Mouse (Mus musculus) limb, embryonic 11.5 days (tissue): Measurements from ENCODE around the gene Fuom. TPM values are rescaled to one million over a fixed set of nuclear protein-coding genes. Genes with fewer than 3 reads are reported as not detected.

Experiments used
- ATAC-seq: fragments of 200-750 bp; cut with Nextera tagmentation; 2 replicates; pipeline ENCODE4 v1.8.0; 2017; ENCODE audit warnings: low read depth; ENCODE audit not compliant: insufficient number of reproducible peaks, low FRiP score, low TSS enrichment
- DNase-seq: peaks from one replicate; pipeline ENCODE4 v3.0.0-alpha.2; 2015; ENCODE audit warnings: low spot score
- H3K27ac ChIP-seq: fragments of 300-500 bp; sonication (generic); replicated peaks from 2 replicates; pipeline ENCODE4 v1.5.1; 2014; ENCODE audit warnings: low read depth, mild to moderate bottlenecking, low read length
- H3K27me3 ChIP-seq: fragments of 300-500 bp; sonication (generic); 2 replicates; pipeline ENCODE4 v1.6.1; 2014; ENCODE audit warnings: mild to moderate bottlenecking, low read length, mixed read lengths; ENCODE audit not compliant: control insufficient read depth, insufficient read depth
- H3K36me3 ChIP-seq: fragments of 300-500 bp; sonication (generic); 2 replicates; pipeline ENCODE4 v1.6.1; 2014; ENCODE audit warnings: mild to moderate bottlenecking, low read length, moderate library complexity, mixed read lengths; ENCODE audit not compliant: control insufficient read depth, insufficient read depth
- H3K4me1 ChIP-seq: fragments of 300-500 bp; sonication (generic); 2 replicates; pipeline ENCODE4 v1.6.1; 2014; ENCODE audit warnings: low read length, mixed read lengths; ENCODE audit not compliant: control insufficient read depth, insufficient read depth
- H3K4me2 ChIP-seq: fragments of 300-500 bp; sonication (generic); 2 replicates; pipeline ENCODE4 v1.6.1; 2014; ENCODE audit warnings: low read depth, mild to moderate bottlenecking, moderate library complexity; ENCODE audit not compliant: severe bottlenecking
- H3K4me3 ChIP-seq: fragments of 300-500 bp; sonication (generic); 2 replicates; pipeline ENCODE4 v1.5.1; 2014; ENCODE audit warnings: low read depth, low read length
- H3K9ac ChIP-seq: fragments of 300-500 bp; sonication (generic); 2 replicates; pipeline ENCODE4 v1.6.1; 2014; ENCODE audit warnings: mild to moderate bottlenecking, low read length
- H3K9me3 ChIP-seq: fragments of 300-500 bp; sonication (generic); 2 replicates; pipeline ENCODE4 v1.6.1; 2016; ENCODE audit warnings: low read length; ENCODE audit not compliant: control insufficient read depth
- WGBS: fragments of 180-500 bp; shearing (Covaris S2); extraction: QIAGEN DNeasy Blood & Tissue Kit; methylation state at CpG from one replicate; pipeline ENCODE4 v1.1.7; 2014; 5-methylcytosine and 5-hydroxymethylcytosine counted together
- polyA plus RNA-seq: library from polyadenylated mRNA; unstranded; fragments of >200 nt; fragmentation: Nextera tagmentation; extraction: Ambion mirVana; gene quantifications from 2 replicates; pipeline ENCODE4 v1.2.1, GENCODE M21; 2014

The Fuom gene
- polyA plus RNA-seq, 1 experiment from 2014 or later: 16.6 TPM

DNA sequence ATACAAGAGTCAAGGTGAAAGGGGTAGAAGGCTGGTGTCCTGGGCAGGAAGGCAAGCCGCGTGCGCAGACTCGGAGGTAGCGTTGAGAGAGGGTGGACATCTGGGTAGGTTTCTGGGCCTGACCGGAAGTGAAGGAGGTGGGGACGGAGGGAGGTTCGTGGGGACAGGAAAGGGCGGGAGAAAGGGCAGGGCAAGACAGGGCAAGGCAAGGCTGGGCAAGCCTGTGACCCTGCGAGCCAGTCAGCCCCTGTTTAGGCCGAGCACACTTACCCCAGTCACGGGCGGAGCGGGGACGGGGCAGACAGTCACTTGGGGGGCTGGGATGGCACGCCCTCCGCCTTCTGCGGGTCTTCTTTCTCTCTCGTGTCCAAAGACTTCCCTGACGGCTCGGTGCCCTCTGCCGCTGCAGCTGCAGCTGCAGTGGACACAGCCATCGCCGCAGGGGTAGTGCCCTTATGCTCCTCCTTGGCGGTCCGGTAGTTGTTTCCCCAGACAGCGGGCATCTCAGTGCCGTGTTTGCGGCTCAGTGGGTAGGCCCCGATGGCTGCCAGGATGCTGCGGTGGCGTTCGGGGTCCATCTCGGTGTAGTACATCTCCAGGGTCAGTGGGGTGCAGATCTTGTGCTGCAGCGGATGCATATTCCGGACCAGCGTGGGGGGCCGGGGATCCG is 32.1 kb downstream of the Fuom start:
- DNase-seq (peak; percentile 40), ATAC-seq (no peak)
- Histone ChIP-seq H3K4me1 (no peaks in the 10 kb centered on the region), H3K4me2 (peak overlapping the region; percentile 50), H3K9ac (peak overlapping the region; percentile 49; the same call in 1 of the 2 replicates), H3K27me3 (no peaks in the 10 kb centered on the region), H3K27ac (no peak overlapping the region), H3K36me3 (no peaks in the 10 kb centered on the region), H3K9me3 (no peaks in the 10 kb centered on the region), H3K4me3 (peak overlapping the region; percentile 20)
- 32% methylated on average over 39 of the region's 39 CpGs for WGBS

DNA sequence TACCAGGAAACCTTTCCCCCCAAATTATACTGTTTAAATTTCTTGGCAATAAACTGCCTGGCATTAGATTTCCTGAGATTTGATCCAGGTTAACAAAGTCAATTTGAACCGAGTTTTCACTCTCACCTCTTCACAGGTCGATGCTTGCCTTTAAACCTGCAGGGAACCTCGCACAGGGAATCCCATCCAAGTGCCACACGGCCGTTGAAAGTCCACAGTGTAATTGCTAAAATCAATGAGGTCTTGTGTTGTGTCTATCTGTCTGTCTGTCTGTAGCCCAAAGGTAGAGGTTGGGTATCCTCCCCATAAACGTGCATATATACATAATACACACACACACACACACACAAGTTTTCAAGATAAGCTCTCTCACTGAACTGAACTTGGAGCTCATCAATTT is 34.8 kb downstream of the Fuom start:
- no peaks in the 10 kb centered on the region for H3K9me3 ChIP-seq
- no peak overlapping the region for H3K9ac ChIP-seq
- no peak for ATAC-seq
- H3K4me3 ChIP-seq: no peak overlapping the region
- WGBS: 63% methylated on average over 6 of the region's 6 CpGs
- no peak overlapping the region for H3K4me2 ChIP-seq
- H3K27me3 ChIP-seq: peaks cover 9% of the 10 kb centered on the region; the same call in 1 of the 2 replicates
- no peak overlapping the region for H3K27ac ChIP-seq
- no peaks in the 10 kb centered on the region for H3K36me3 ChIP-seq
- H3K4me1 ChIP-seq: no peaks in the 10 kb centered on the region
- DNase-seq: no peak

DNA sequence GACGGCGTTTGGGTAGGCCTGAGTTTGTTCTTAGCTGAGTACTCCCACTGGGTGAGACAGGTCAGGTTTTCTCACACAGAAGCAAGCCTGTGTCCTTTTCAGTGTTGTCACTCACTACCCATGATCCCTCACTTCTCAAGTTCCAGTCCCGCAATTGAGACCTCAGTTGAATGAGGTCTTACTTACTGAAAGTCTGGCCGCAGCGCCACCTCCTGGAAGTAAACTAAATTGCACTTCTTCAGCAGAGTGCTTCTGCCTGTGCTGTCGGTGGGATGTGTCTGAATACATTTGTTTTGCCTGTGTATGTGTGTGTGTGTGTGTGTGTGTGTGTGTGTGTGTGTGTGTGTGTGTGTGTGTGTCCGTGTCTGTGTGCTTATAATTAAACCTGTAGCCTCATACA is 39.1 kb downstream of the Fuom start:
- Histone ChIP-seq H3K4me3 (no peak overlapping the region), H3K27me3 (peaks cover 47% of the 10 kb centered on the region), H3K36me3 (no peaks in the 10 kb centered on the region), H3K9me3 (no peaks in the 10 kb centered on the region), H3K4me1 (peaks cover 5% of the 10 kb centered on the region), H3K9ac (no peak overlapping the region), H3K4me2 (no peak overlapping the region), H3K27ac (no peak overlapping the region)
- DNase-seq: peak; percentile 80
- no peak for ATAC-seq
- 22% methylated on average over 7 of the region's 7 CpGs for WGBS

DNA sequence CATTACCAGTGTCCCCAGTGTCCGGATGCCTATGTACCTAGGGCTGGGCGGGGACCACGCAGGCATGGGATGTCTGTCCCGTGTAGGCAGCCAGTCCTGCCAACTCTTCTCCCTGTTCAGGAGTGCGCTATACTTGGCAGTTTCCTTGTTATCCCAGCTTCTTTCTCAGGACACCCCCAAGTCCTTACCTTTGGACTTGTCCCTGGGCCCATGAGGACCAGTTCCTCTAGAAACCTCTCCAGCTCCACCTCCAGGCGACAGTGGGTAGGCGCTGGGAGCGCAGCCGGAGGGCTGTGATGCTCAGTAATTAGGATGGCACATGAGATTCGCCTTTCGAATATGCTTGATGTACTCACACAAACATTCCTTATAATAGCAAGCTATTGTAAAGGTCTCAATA is 39.9 kb downstream of the Fuom start:
- DNase-seq: peak; percentile 40
- ATAC-seq: no peak
- H3K4me1 ChIP-seq: peaks cover 5% of the 10 kb centered on the region
- 18% methylated on average over 11 of the region's 11 CpGs for WGBS
- no peak overlapping the region for H3K4me2 ChIP-seq
- H3K9ac ChIP-seq: no peak overlapping the region
- H3K27me3 ChIP-seq: peaks cover 54% of the 10 kb centered on the region
- H3K36me3 ChIP-seq: no peaks in the 10 kb centered on the region
- H3K4me3 ChIP-seq: no peak overlapping the region
- H3K27ac ChIP-seq: no peak overlapping the region
- H3K9me3 ChIP-seq: no peaks in the 10 kb centered on the region

GRCm38 (mm10) chr7:140061832-140062130 is 40.5 kb downstream of the Fuom start:
- H3K4me3 ChIP-seq: peak overlapping the region; percentile 34; the same call in 1 of the 2 replicates
- no peaks in the 10 kb centered on the region for H3K9me3 ChIP-seq
- H3K4me2 ChIP-seq: peak overlapping the region; percentile 83
- no peak overlapping the region for H3K9ac ChIP-seq
- ATAC-seq: no peak
- no peak overlapping the region for H3K27ac ChIP-seq
- H3K4me1 ChIP-seq: peaks cover 5% of the 10 kb centered on the region
- no peak for DNase-seq
- no peaks in the 10 kb centered on the region for H3K36me3 ChIP-seq
- WGBS: 5% methylated on average over 6 of the region's 6 CpGs
- H3K27me3 ChIP-seq: peaks cover 58% of the 10 kb centered on the region

DNA sequence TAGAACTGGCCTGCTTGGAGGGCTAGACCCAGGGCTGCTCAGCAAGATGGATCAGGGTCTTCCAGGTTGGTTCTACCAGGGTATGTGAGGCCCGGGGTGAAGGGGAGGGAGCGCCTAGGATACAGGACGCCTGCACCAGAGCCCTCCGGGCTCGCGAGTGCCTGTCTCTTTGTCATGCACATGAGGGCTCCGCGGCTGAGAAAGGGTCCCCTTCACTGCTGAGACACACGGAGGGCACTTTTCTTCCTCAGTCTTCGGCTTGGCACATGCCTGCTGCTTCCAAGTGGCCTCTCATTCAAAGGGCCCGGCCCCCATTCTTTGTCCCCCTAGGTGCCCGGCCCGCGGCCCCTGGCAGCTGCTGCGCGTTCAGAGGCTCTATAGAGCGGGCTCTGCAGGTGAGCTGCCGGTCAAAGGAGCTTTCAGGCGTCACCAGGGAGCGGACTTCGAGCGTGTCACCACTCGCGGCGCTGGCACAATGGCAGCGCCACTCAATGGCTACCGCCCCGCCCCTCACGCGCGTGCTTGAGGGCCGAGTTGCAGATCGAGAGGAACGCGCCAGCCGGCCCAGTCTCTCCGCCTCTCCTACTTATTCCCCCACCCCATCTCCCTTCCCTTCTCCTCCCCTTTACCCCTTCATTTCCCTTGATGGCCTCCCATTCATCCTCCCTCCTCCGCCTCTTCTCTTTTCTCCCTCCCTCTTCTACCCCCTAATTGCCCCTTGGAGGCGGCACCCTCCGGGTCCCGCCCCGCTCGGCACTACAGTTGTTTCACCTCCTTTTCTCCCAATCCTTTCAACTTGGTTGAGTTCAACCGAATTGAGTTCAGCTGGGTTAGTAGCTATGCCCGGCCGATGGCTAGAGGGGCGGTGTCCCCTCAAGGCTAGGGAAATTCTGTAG is 41.1 kb downstream of the Fuom start:
- DNase-seq (peak; percentile 70), ATAC-seq (no peak)
- Histone ChIP-seq H3K9me3 (no peaks in the 10 kb centered on the region), H3K27ac (no peak overlapping the region), H3K4me1 (peaks cover 5% of the 10 kb centered on the region), H3K9ac (peak overlapping the region; percentile 46), H3K27me3 (peaks cover 63% of the 10 kb centered on the region), H3K4me2 (peak overlapping the region; percentile 83), H3K4me3 (peak overlapping the region; percentile 34), H3K36me3 (no peaks in the 10 kb centered on the region)
- 1% methylated on average over 47 of the region's 47 CpGs for WGBS

- DNase-seq (no peak), ATAC-seq (no peak)
- peaks cover 66% of the 10 kb centered on the region for H3K27me3 ChIP-seq
- no peak overlapping the region for H3K4me3 ChIP-seq
- H3K9ac ChIP-seq: no peak overlapping the region
- H3K27ac ChIP-seq: no peak overlapping the region
- WGBS: 35% methylated on average over 4 of the region's 4 CpGs
- H3K36me3 ChIP-seq: no peaks in the 10 kb centered on the region
- H3K4me1 ChIP-seq: peaks cover 5% of the 10 kb centered on the region
- no peaks in the 10 kb centered on the region for H3K9me3 ChIP-seq
- no peak overlapping the region for H3K4me2 ChIP-seq
These were observed 42.6 kb downstream of the Fuom start for GRCm38 (mm10) chr7:140059601-140060000.

DNA sequence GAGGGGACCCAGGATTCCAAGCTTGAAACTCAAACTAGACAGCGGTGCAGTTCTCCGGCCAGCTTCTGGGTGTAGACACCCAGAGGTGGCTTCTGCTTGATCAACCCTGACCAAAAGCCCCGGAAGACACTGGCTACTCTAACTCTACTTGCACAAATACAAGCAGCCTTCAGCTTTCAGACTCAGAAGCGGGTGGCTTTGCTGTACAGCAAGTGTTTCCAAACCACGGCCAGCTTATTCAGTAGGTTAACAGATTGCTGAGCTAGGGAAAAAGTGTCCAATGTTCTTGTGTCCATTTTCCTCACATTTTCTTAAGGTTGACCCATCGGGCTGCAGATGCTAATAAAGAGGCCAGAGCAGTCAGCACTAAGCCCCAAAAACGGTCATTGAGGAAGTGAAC is 43.7 kb downstream of the Fuom start:
- 21% methylated on average over 7 of the region's 7 CpGs for WGBS
- Histone ChIP-seq H3K9ac (peak overlapping the region; percentile 79), H3K27ac (no peak overlapping the region), H3K27me3 (peaks cover 62% of the 10 kb centered on the region), H3K9me3 (no peaks in the 10 kb centered on the region), H3K36me3 (no peaks in the 10 kb centered on the region), H3K4me3 (peak overlapping the region; percentile 43), H3K4me2 (peak overlapping the region; percentile 86), H3K4me1 (peaks cover 5% of the 10 kb centered on the region)
- DNase-seq: no peak
- no peak for ATAC-seq
